Comparison of ENCODE assay signal across 1 mouse cellular context in the genomic region with DNA sequence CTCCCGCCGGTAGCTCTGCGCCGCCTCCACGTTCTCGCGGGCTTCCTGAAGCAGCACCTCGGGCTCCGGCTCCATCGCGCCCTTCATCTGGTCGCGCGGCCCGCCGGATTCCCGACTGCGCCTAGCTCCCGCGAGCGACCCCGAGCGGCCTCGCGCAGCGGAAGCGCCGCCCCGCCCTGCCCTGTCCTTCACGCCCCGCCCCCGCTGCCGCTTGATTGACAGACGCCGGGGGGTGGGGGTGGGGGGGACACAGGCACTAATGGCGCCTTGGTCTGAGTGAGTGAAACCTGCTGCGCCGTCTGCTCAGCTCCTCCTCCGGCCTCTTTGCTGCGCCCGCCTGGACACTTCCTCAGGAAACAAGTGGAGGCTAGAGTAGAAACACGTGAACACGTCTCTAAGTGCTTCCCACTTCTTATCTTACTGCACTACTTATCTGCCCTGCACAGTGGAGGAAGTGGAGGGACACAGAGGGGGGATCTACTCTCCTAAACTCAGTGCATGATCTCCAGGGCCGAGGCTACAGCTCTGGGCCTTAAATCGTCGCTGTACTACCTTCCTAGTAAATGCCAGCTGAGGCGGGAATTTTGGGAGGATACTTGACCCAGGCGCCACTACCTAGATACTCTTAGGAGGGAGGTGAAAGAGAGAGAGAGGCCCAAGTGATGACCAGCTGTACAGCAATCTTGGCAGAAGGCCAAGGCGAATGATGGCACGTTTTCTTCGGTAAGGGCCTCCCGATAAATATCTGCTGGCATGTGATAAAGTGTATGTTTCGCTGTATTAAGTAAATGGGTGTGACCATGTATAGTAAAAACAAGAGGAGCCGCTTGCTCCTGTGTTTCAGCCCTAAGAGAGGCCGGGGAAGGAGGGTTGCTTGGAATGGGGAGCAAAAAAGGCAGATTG.
TF ChIP-seq lines count a peak whose summit lies in the region.

Gene Crlf3, minus strand, starts transcription at position 166 of the 903 bp plus-strand sequence.

TF ChIP-seq in MEL, 35 proteins besides CTCF, POLR2A, EP300 and RAD21 (continued from another document):
- TF ChIP-seq MYB (IDR thresholded peaks at IDR 0.05; ENCODE audit: low read depth, low read length): 0 out of 2 replicates have a peak, but pooled peaks have one; percentile 1
- TF ChIP-seq USF1 (IDR thresholded peaks at IDR 0.05; ENCODE audit: low read depth, low read length): peak; percentile 89
- TF ChIP-seq NRF1 (IDR thresholded peaks at IDR 0.05; ENCODE audit: insufficient read depth, low read depth, low read length, poor library complexity, severe bottlenecking): peak; percentile 28; the same call in 1 of the 2 replicates
- TF ChIP-seq CHD1 (IDR thresholded peaks at IDR 0.05; ENCODE audit: low read depth, low read length): peak; percentile 94
- TF ChIP-seq SMC3 (IDR thresholded peaks at IDR 0.05; ENCODE audit: low read depth, low read length): no peak
- peak; percentile 43; the same call in 1 of the 2 replicates for TF ChIP-seq KAT2A (conservative IDR thresholded peaks at IDR 0.05; ENCODE audit: low read depth, low read length)
- peak; percentile 94 for TF ChIP-seq MXI1 (IDR thresholded peaks at IDR 0.05; ENCODE audit: low read depth, low read length)
- TF ChIP-seq TAL1 (IDR thresholded peaks at IDR 0.05; ENCODE audit: low read length): peak; percentile 92
- TF ChIP-seq ZKSCAN1 (IDR thresholded peaks at IDR 0.05; ENCODE audit: low read depth, low read length): no peak; the same call in 1 of the 2 replicates
- peak; percentile 62 for TF ChIP-seq TBP (IDR thresholded peaks at IDR 0.05; ENCODE audit: low read depth, low read length)
- peak; percentile 99 for TF ChIP-seq BHLHE40 (IDR thresholded peaks at IDR 0.05; ENCODE audit: borderline replicate concordance, low read depth, low read length)
- TF ChIP-seq HCFC1 (IDR thresholded peaks at IDR 0.05; ENCODE audit: low read depth, low read length): peak; percentile 72; the same call in 1 of the 2 replicates
- no peak; the same call in none of the 2 replicates for TF ChIP-seq MAZ (IDR thresholded peaks at IDR 0.05; ENCODE audit: low read depth, low read length)
- no peak for TF ChIP-seq UBTF (IDR thresholded peaks at IDR 0.05; ENCODE audit: borderline replicate concordance, insufficient read depth, low read depth, low read length)
